20 mouse cellular contexts compared by ENCODE assay signal in the genomic region with DNA sequence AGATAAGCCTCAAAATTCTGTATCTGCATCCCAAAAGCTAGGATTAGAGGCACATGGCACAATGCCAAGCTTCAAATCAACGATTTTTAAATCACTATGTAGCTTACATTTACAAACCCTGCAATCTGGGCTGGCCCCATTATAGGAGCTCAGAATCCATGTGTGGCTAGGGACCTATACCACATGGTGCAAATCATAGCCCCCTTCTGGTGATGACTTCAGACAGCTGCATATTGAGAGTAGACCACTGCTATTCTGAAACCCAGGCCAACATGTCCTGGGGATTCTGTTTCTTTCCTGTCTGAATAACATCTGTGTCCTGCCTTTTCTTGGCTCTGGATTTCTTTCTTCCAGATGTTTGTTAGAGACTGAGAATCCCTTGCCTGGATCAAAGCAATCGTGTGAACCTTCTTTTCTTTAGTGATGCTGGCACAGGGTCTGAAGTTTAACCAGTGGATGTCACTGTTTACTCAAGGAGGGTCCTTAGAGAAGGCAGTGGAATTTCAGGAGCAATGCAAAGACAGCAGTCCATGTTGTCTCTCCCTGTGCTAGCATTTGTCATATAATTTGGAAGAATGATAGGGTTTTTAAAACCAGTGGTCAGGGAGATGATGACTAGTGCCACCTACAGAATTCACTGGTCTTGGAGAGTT.
DNase-seq lines count a peak whose midpoint lies in the region; ATAC-seq and TF ChIP-seq lines count a peak whose summit lies in the region.
"Had no signal": no experiment of that assay in that cellular context is flagged by ENCODE, and none has a peak within 500 bp of the region (broad histone marks: within the 10 kb centered on the region; RNA-seq: fewer than 3 reads in every experiment).

No protein-coding gene starts in this region.

- no peak overlapping the region for H3K27ac ChIP-seq in hindbrain, embryonic 13.5 days
- no peak overlapping the region for H3K27ac ChIP-seq in hindbrain, embryonic 11.5 days (ENCODE audit: low read depth, low read length)
- H3K27ac ChIP-seq in midbrain, embryonic 15.5 days = no peak overlapping the region
- H3K27ac ChIP-seq in midbrain, embryonic 13.5 days = no peak overlapping the region
- no peak overlapping the region for H3K27ac ChIP-seq in hindbrain, postnatal 0 days
- H3K27ac ChIP-seq: gastrocnemius, adult 2 months; heart, embryonic 15.5 days; kidney, postnatal 0 days; stomach, postnatal 0 days had no signal

- no peaks in the 10 kb centered on the region for H3K4me1 ChIP-seq in hindbrain, embryonic 13.5 days (replicated peaks)
- no peaks in the 10 kb centered on the region for H3K4me1 ChIP-seq in hindbrain, embryonic 11.5 days (replicated peaks; ENCODE audit: control insufficient read depth, insufficient read depth, low read length)
- no peaks in the 10 kb centered on the region for H3K4me1 ChIP-seq in midbrain, embryonic 15.5 days
- no peaks in the 10 kb centered on the region for H3K4me1 ChIP-seq in midbrain, embryonic 13.5 days (replicated peaks)
- H3K4me1 ChIP-seq in hindbrain, postnatal 0 days (ENCODE audit: insufficient read depth, low read length) = no peaks in the 10 kb centered on the region
- H3K4me1 ChIP-seq: heart, embryonic 15.5 days had no signal

- peak; percentile 63; the same call in 1 of the 2 replicates for ATAC-seq in hindbrain, embryonic 13.5 days (ENCODE audit: low FRiP score)
- ATAC-seq in hindbrain, embryonic 11.5 days (ENCODE audit: low FRiP score) = no peak
- peak; percentile 63 for ATAC-seq in midbrain, embryonic 15.5 days (replicated peaks)
- ATAC-seq in midbrain, embryonic 13.5 days = no peak
- peak; percentile 67; the same call in 1 of the 2 replicates for ATAC-seq in hindbrain, postnatal 0 days
- ATAC-seq: intestine, postnatal 0 days had no signal

- no peak overlapping the region for H3K4me2 ChIP-seq in hindbrain, embryonic 13.5 days
- H3K4me2 ChIP-seq in hindbrain, embryonic 11.5 days (replicated peaks; ENCODE audit: low read depth, low read length) = no peak overlapping the region
- no peak overlapping the region for H3K4me2 ChIP-seq in midbrain, embryonic 15.5 days
- H3K4me2 ChIP-seq in midbrain, embryonic 13.5 days (replicated peaks) = no peak overlapping the region
- H3K4me2 ChIP-seq in hindbrain, postnatal 0 days (ENCODE audit: low read depth, low read length) = no peak overlapping the region
- H3K4me2 ChIP-seq: heart, embryonic 15.5 days had no signal

- H3K4me3 ChIP-seq in hindbrain, embryonic 13.5 days = no peak overlapping the region
- no peak overlapping the region for H3K4me3 ChIP-seq in hindbrain, embryonic 11.5 days (ENCODE audit: low read depth, low read length)
- no peak overlapping the region for H3K4me3 ChIP-seq in midbrain, embryonic 15.5 days
- no peak overlapping the region for H3K4me3 ChIP-seq in midbrain, embryonic 13.5 days (replicated peaks)
- H3K4me3 ChIP-seq in hindbrain, postnatal 0 days (ENCODE audit: low read length) = no peak overlapping the region
- H3K4me3 ChIP-seq: gastrocnemius, adult 2 months; heart, embryonic 15.5 days; myocyte had no signal

- H3K9me3 ChIP-seq in hindbrain, embryonic 13.5 days = no peaks in the 10 kb centered on the region
- no peaks in the 10 kb centered on the region for H3K9me3 ChIP-seq in hindbrain, embryonic 11.5 days (ENCODE audit: control insufficient read depth, low read length)
- no peaks in the 10 kb centered on the region for H3K9me3 ChIP-seq in midbrain, embryonic 15.5 days
- no peaks in the 10 kb centered on the region for H3K9me3 ChIP-seq in midbrain, embryonic 13.5 days
- H3K9me3 ChIP-seq in hindbrain, postnatal 0 days (ENCODE audit: low read length) = no peaks in the 10 kb centered on the region
- H3K9me3 ChIP-seq: heart, embryonic 15.5 days had no signal

- WGBS in hindbrain, embryonic 13.5 days = 61% methylated on average over 2 of the region's 2 CpGs
- 69% methylated on average over 2 of the region's 2 CpGs for WGBS in hindbrain, embryonic 11.5 days
- WGBS in midbrain, embryonic 15.5 days = 48% methylated on average over 2 of the region's 2 CpGs
- WGBS in midbrain, embryonic 13.5 days = 66% methylated on average over 2 of the region's 2 CpGs
- WGBS in hindbrain, postnatal 0 days = 37% methylated on average over 2 of the region's 2 CpGs

- DNase-seq in cerebellum, postnatal 10 days = peak; percentile 18 to 22
- DNase-seq in cerebellum, adult 11 months = no peak
- no peak for DNase-seq in hindbrain, embryonic 11.5 days (ENCODE audit: low spot score)
- peak; percentile 66 for DNase-seq in hindbrain, postnatal 0 days (ENCODE audit: low spot score)
- DNase-seq in embryo, embryonic 9.5 days (ENCODE audit: extremely low spot score) = no peak
- DNase-seq: adrenal gland, adult 2 months; cerebellum, postnatal 14 days; gastrocnemius, adult 2 months; liver; lung, adult 18-20 months; lung, postnatal 4 days; right cerebral cortex, adult 18-20 months had no signal

- H3K36me3 ChIP-seq in hindbrain, embryonic 13.5 days = no peaks in the 10 kb centered on the region
- H3K36me3 ChIP-seq in hindbrain, embryonic 11.5 days (ENCODE audit: control insufficient read depth, insufficient read depth, low read length) = no peaks in the 10 kb centered on the region
- no peaks in the 10 kb centered on the region for H3K36me3 ChIP-seq in midbrain, embryonic 15.5 days (replicated peaks)
- H3K36me3 ChIP-seq in midbrain, embryonic 13.5 days = no peaks in the 10 kb centered on the region
- no peaks in the 10 kb centered on the region for H3K36me3 ChIP-seq in hindbrain, postnatal 0 days (ENCODE audit: insufficient read depth, low read length)
- H3K36me3 ChIP-seq: heart, embryonic 15.5 days had no signal

- H3K9ac ChIP-seq in hindbrain, embryonic 13.5 days = no peak overlapping the region
- H3K9ac ChIP-seq in hindbrain, embryonic 11.5 days (ENCODE audit: low read depth, low read length) = no peak overlapping the region
- H3K9ac ChIP-seq in midbrain, embryonic 15.5 days = no peak overlapping the region
- no peak overlapping the region for H3K9ac ChIP-seq in midbrain, embryonic 13.5 days (replicated peaks)
- H3K9ac ChIP-seq in hindbrain, postnatal 0 days (replicated peaks; ENCODE audit: low read length) = no peak overlapping the region
- H3K9ac ChIP-seq: heart, embryonic 15.5 days had no signal

- H3K27me3 ChIP-seq in hindbrain, embryonic 13.5 days = no peaks in the 10 kb centered on the region
- no peaks in the 10 kb centered on the region for H3K27me3 ChIP-seq in hindbrain, embryonic 11.5 days (ENCODE audit: control insufficient read depth, insufficient read depth, low read length)
- no peaks in the 10 kb centered on the region for H3K27me3 ChIP-seq in midbrain, embryonic 15.5 days (replicated peaks)
- no peaks in the 10 kb centered on the region for H3K27me3 ChIP-seq in midbrain, embryonic 13.5 days
- H3K27me3 ChIP-seq in hindbrain, postnatal 0 days (ENCODE audit: insufficient read depth, low read length) = no peaks in the 10 kb centered on the region
- H3K27me3 ChIP-seq: heart, embryonic 15.5 days had no signal

- TF ChIP-seq CTCF in hindbrain, postnatal 0 days (IDR thresholded peaks at IDR 0.05; ENCODE audit: low read depth) = peak; percentile 65

Comparison
In these comparisons a context has a peak if more than half of its experiments do, and no peak if none do; other contexts are left out.
1. DNase-seq: peak in cerebellum, postnatal 10 days (2 of 2) and hindbrain, postnatal 0 days (single experiment); none in cerebellum, adult 11 months (single experiment), hindbrain, embryonic 11.5 days (single experiment) and embryo, embryonic 9.5 days (single experiment).
2. ATAC-seq: peak in hindbrain, embryonic 13.5 days (single experiment), midbrain, embryonic 15.5 days (single experiment) and hindbrain, postnatal 0 days (single experiment); none in hindbrain, embryonic 11.5 days (single experiment) and midbrain, embryonic 13.5 days (single experiment).